Mouse (Mus musculus) adrenal gland, postnatal 36 days (tissue): ENCODE results near the gene Ccl1. TPM values are rescaled to one million over a fixed set of nuclear protein-coding genes. Genes with fewer than 3 reads are reported as not detected.

Source experiments
- DNase-seq, 2 experiments: peaks; one replicate each; pipeline ENCODE4 v3.0.0; 2021; ENCODE audit warnings: mixed read lengths in 1 of 2
- total RNA-seq, 2 experiments: library from RNA; stranded (reverse); gene quantifications; 2 replicates each; pipeline ENCODE4 v1.2.3; 2021

The Ccl1 gene
- total RNA-seq, 2 experiments from 2014 or later, result not detected

DNA sequence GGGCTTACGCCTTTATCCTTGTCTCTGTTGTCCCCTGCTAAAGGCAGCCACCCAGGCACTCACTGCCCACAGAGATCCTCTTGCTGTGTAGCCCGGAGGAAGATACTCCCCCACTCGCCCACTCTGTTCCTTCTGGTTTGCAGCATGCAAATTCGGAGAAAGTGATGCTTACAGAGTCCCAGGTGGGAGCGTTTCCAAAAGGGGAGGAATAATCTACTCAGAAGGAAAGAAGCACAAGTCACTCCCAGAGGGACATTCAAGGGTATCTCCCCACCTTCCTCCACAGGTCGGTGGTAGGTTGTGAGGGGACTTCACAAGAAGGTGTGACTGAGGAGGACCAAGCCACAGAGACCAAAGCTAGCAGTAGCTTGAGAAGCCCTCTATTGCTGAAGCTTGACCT lies 100.3 kb downstream of the Ccl1 start:
- no peak for DNase-seq

DNA sequence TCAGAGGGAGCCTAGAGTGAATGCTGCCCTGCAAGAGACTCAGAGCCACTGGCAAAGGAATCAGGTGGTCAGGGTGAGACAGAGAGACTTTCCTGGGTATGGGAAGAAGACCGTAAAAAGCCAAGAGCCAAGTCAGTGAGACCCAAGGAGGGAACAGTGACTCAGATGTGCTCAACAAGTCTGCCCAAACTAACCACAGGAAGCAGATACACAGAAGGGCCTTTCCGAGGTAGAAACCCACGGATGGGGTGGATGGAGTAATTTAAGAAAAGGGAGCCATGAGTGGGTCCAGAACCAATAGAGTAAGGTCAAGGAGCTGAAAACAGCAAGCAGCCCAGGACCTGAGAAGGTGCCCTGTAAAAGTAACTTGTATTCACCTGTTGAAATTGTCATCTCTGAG lies 101.8 kb downstream of the Ccl1 start:
- no peak for DNase-seq

DNA sequence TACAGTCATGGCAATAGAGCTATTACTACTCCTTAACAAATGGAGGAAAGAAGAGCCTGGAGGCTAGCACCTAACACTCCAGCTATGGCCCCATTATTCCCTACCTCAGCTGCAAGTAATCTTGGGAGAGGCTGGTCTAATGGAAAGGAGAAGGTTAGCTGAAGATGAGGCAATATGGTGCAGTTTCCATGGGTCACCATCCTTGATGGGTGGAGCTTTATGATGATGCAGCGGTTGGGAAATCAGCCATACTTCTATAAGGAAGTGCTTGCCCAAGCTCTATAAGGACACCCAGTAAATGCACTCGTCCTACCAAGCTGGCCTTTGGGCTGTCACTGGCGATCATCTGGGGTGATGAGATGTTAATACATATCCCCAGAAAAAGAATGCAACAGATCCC lies 107.7 kb downstream of the Ccl1 start:
- no peak for DNase-seq

DNA sequence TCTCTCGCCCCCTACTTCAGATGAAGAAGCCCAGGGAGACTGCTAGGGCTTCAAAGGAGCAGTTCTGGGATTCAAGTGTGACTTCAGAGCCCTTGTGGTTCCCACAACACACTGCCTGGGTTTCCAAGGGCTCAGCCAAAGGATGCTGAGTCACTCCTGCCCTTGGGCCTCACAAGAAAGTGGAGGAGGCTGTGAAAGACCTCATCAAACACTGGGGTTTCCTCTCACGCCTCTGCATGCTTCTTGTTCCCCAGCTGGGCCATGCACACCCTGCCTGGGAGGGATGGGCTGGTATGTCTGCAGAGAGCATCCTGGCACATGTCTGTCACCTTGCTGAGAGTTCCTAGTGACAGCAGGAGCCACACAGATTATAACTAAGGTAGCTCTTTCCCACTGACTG lies 110.5 kb downstream of the Ccl1 start:
- peak in 1 of 2 experiments; percentile 3 for DNase-seq

DNA sequence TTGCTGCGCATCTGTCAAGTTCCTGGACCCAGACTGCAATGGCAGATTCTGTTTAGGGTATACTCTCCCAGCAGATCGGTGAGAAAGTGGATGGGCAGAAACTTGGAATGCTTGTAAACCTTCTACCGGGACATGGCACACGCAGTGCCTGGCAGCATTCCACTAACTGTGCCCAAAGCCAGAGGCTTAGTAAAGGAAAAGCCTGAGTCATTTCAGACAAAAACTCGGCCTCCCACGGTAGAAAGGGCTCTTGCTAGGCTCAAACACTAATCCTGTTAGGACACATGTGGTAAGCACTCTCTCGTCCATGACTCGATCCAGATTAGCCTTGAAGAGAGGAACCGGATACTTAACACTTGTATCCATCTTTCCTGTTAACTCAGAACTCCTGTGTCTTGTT lies 111.7 kb downstream of the Ccl1 start:
- DNase-seq, result peak in 1 of 2 experiments; percentile 12

GRCm38 (mm10) chr11:82189782-82190563 lies 115.5 kb downstream of the Ccl1 start:
- DNase-seq, result no peak

- DNase-seq, result no peak
Measured at GRCm38 (mm10) chr11:82185684-82186083, 119.8 kb downstream of the Ccl1 start.

GRCm38 (mm10) chr11:82183281-82183935 lies 122.1 kb downstream of the Ccl1 start:
- no peak for DNase-seq

- DNase-seq, result no peak
Measured at GRCm38 (mm10) chr11:82182401-82182800, 123.1 kb downstream of the Ccl1 start.

GRCm38 (mm10) chr11:82181331-82181730 lies 124.2 kb downstream of the Ccl1 start:
- peak in 1 of 2 experiments; percentile 12 for DNase-seq

- no peak for DNase-seq
Measured at GRCm38 (mm10) chr11:82178161-82178560, 127.3 kb downstream of the Ccl1 start.

- peak in 1 of 2 experiments; percentile 53 for DNase-seq
Measured at GRCm38 (mm10) chr11:82177711-82178110, 127.8 kb downstream of the Ccl1 start.

DNA sequence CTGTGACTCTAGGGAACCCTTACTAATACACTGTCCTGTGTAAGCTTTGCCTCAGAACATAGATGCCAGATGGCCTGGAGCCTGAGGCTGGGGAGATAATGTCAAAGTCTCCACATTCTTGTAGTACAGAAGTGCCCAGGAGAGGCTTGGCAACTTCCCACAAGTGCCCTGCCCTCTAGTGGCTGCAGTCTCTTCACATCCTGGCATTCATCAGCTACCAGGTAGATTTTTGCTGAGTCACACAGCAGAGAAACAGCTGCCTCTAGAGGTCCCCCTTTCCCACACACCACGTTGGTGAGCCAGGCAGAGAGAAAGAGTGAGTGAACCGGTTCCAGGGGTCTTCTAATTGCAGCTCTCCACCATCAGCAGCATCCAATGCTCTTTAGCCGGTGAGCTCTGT lies 130.7 kb downstream of the Ccl1 start:
- peak; percentile 82 to 86 for DNase-seq

DNA sequence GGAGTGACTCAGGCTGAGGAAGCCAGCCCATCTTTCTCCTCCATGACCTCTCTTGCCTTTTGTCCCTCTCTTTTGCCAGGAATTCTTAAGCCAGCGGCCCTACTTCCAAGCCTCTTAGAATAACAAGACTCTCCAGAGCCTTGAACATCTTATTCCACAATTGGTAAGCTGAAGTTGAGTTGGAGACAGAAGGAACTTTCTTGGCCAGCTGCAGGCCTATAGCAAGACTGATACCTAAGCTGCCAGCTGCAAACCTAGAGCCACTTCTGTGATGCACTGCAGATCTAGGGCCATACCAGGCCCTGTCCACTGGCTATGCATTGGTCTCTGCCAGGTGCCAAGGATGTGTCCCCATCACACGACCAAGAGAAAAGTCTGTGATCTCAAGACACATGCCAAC lies 132.0 kb downstream of the Ccl1 start:
- DNase-seq, result no peak

- DNase-seq, result peak; percentile 49 to 67
Measured at GRCm38 (mm10) chr11:82171316-82172071, 134.0 kb downstream of the Ccl1 start.

GRCm38 (mm10) chr11:82169456-82169855 lies 136.0 kb downstream of the Ccl1 start:
- DNase-seq, result peak; percentile 10 to 23

DNA sequence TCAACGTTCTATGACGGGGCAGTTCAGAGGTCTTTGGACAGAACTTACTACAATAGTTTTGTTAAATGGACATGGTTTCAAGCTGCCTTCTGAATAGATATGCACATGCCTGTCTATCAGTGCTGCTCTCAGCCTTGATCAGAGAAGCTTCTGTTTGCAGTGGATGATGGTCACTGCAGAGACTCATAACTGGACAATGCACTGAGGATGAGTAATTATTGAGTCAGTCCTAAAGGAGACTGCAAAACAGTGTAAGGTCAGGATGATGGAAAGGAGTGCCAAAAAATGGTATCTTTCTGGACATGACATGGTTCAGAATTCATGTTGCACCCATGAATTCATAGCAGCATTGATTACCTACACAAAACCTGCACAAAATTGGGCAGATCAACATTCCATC lies 137.2 kb downstream of the Ccl1 start:
- DNase-seq, result no peak

GRCm38 (mm10) chr11:82163285-82163684 lies 142.2 kb downstream of the Ccl1 start:
- DNase-seq, result no peak

GRCm38 (mm10) chr11:82159126-82159525 lies 146.4 kb downstream of the Ccl1 start:
- no peak for DNase-seq

GRCm38 (mm10) chr11:82139492-82140094 lies 165.9 kb downstream of the Ccl1 start:
- DNase-seq, result peak in 1 of 2 experiments; percentile 2

GRCm38 (mm10) chr11:82136196-82136595 lies 169.3 kb downstream of the Ccl1 start:
- DNase-seq, result peak; percentile 12 to 42

DNA sequence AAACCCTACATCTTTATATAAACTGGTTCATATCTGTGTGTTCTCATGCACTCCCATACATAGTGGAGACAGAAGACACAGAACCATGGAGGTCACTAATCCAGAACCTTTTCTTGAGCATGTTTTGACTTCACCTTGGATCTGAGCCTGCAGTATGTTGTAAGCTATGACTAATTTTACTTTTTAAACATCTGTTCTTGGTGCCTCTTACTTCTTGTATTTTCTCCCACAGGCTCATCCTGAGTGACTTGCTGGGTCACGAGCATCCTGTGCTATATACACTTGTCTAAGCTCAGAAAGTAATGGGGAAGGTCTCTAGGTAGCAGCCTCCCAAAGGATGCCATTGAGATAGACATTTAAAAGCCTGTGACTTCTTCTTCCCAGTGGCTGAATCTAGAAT lies 172.5 kb downstream of the Ccl1 start:
- no peak for DNase-seq
